Mouse (Mus musculus) CH12.LX (cell line): ENCODE measurements around the gene Scgb1a1. TPM values are rescaled to one million over a fixed set of nuclear protein-coding genes. Genes with fewer than 3 reads are reported as not detected.

Experiments
- DNase-seq: peaks from one replicate; pipeline ENCODE4 v3.0.0-alpha.2; 2013; ENCODE audit errors: extremely low read depth
- H3K27ac ChIP-seq: 2 replicates; pipeline ENCODE4 v1.5.1; 2012; ENCODE audit warnings: low read depth, mild to moderate bottlenecking, control low read depth, moderate library complexity; ENCODE audit not compliant: insufficient read depth
- H3K27me3 ChIP-seq: replicated peaks from 2 replicates; pipeline ENCODE3; 2012; ENCODE audit warnings: inconsistent platforms
- H3K36me3 ChIP-seq, 2 experiments: replicated peaks in 1 of 2; 2 replicates each; pipeline versions ENCODE3 to v1.6.1; 2012; ENCODE audit warnings: inconsistent platforms in 1 of 2, low read length in 1 of 2, mild to moderate bottlenecking in 1 of 2, mixed read lengths in 1 of 2, moderate library complexity in 1 of 2; ENCODE audit not compliant: control insufficient read depth in 1 of 2, insufficient read depth in 1 of 2
- H3K4me1 ChIP-seq, 2 experiments: 2 replicates each; pipeline ENCODE4 v1.6.1; 2012; ENCODE audit warnings: inconsistent platforms in 1 of 2, moderate library complexity in 1 of 2; ENCODE audit not compliant: insufficient read depth in 2 of 2, control insufficient read depth in 1 of 2
- H3K4me2 ChIP-seq: 2 replicates; pipeline ENCODE4 v1.6.1; 2012; ENCODE audit warnings: low read depth, mild to moderate bottlenecking, control low read depth; ENCODE audit not compliant: poor library complexity, insufficient read depth, severe bottlenecking
- H3K4me3 ChIP-seq, 3 experiments: fragments of 150-350 bp in 1 of 3; sonication (generic) in 1 of 3; replicated peaks in 1 of 3; 2 replicates each; pipeline versions ENCODE3 to v1.5.1; 2011 to 2012; ENCODE audit warnings: low read depth in 2 of 3, low read length in 2 of 3, mild to moderate bottlenecking in 2 of 3, moderate library complexity in 2 of 3, control low read depth in 1 of 3, improper control_type of control experiment in 1 of 3, inconsistent platforms in 1 of 3, mixed read lengths in 1 of 3; ENCODE audit not compliant: poor library complexity in 1 of 3
- H3K79me2 ChIP-seq: replicated peaks from 2 replicates; pipeline ENCODE4 v1.6.1; 2012; ENCODE audit warnings: mild to moderate bottlenecking, moderate library complexity; ENCODE audit not compliant: control insufficient read depth, poor library complexity, insufficient read depth, severe bottlenecking; ENCODE audit errors: extremely low read depth
- H3K9ac ChIP-seq: 2 replicates; pipeline ENCODE4 v1.6.1; 2012; ENCODE audit warnings: low read depth, mild to moderate bottlenecking, control low read depth, moderate library complexity; ENCODE audit not compliant: insufficient read depth
- H3K9me3 ChIP-seq: replicated peaks from 2 replicates; pipeline ENCODE3; 2012; ENCODE audit warnings: low read length, inconsistent platforms, mixed read lengths
- ELF1 ChIP-seq: IDR thresholded peaks from 2 replicates; pipeline ENCODE4 v1.6.1; 2014; ENCODE audit warnings: low read depth, mild to moderate bottlenecking, inconsistent platforms, low read length, improper control_type of control experiment
- ETS1 ChIP-seq: conservative IDR thresholded peaks from 2 replicates; pipeline ENCODE4 v1.6.1; 2012; ENCODE audit warnings: low read depth, mild to moderate bottlenecking, inconsistent platforms, low read length, improper control_type of control experiment, moderate library complexity
- JUN ChIP-seq: IDR thresholded peaks from 2 replicates; pipeline ENCODE4 v1.6.1; 2011; ENCODE audit warnings: low read depth, mild to moderate bottlenecking, low read length, improper control_type of control experiment, moderate library complexity; ENCODE audit not compliant: insufficient read depth
- MAZ ChIP-seq: IDR thresholded peaks from 2 replicates; pipeline ENCODE4 v1.6.1; 2012; ENCODE audit warnings: low read depth, mild to moderate bottlenecking, inconsistent platforms, low read length, improper control_type of control experiment, moderate library complexity
- NELFE ChIP-seq: IDR thresholded peaks from 2 replicates; pipeline ENCODE4 v1.6.1; 2011; ENCODE audit warnings: low read depth, low read length, improper control_type of control experiment
- SIN3A ChIP-seq: IDR thresholded peaks from 2 replicates; pipeline ENCODE4 v1.6.1; 2012; ENCODE audit warnings: low read length, improper control_type of control experiment, inconsistent platforms
- ZC3H11A ChIP-seq: IDR thresholded peaks from 2 replicates; pipeline ENCODE4 v1.6.1; 2012; ENCODE audit warnings: low read depth, mild to moderate bottlenecking, inconsistent platforms, low read length, improper control_type of control experiment
- dilution Hi-C: fragments of 300-500 bp; cut with MboI; formaldehyde crosslinking; loops from 2 replicates; pipeline ENCODE4 v1.14.3; 2020; ENCODE audit warnings: low sequenced_read_pairs; ENCODE audit not compliant: extremely low pct_unique_long_range_greater_than_20kb, extremely low pct_ligation_motif_present
- in situ Hi-C: fragments of 300-500 bp; cut with MboI; formaldehyde crosslinking; loops from 3 replicates; pipeline ENCODE4 v1.14.3; 2019; ENCODE audit warnings: low sequenced_read_pairs, low pct_ligation_motif_present, low pct_unique_long_range_greater_than_20kb, mixed read lengths
- polyA plus RNA-seq: library from polyadenylated mRNA; unstranded; fragments of >175 nt; gene quantifications from 2 replicates; pipeline ENCODE4 v1.2.1, GENCODE M21; 2012; ENCODE audit warnings: low read depth; ENCODE audit not compliant: insufficient read length
- total RNA-seq, 2 experiments: library from RNA; depleted of rRNA; stranded (reverse); fragments of 300-350 nt in 1 of 2; fragments of >200 nt in 1 of 2; gene quantifications; 2 replicates each; pipeline ENCODE4 v1.2.3; 2012 to 2014

Scgb1a1 gene
- total and polyA plus RNA-seq, 3 experiments, result not detected

- in situ Hi-C loops, result no loop called here
- no peaks in the 10 kb centered on the region for H3K9me3 ChIP-seq
- TF ChIP-seq MAZ, result no peak
- no peak for TF ChIP-seq JUN
- TF ChIP-seq, all 38 proteins: peak for 0
- Histone ChIP-seq H3K4me3 (no peak overlapping the region), H3K4me1 (peaks cover 4 to 30% of the 10 kb centered on the region in 2 experiments; a peak in 3 of 4 replicates), H3K27ac (no peak overlapping the region), H3K79me2 (no peaks in the 10 kb centered on the region), H3K4me2 (no peak overlapping the region), H3K27me3 (no peaks in the 10 kb centered on the region), H3K9ac (no peak overlapping the region), H3K36me3 (no peaks in the 10 kb centered on the region)
- dilution Hi-C loops, result no loop called here
- DNase-seq, result no peak
Measured at GRCm38 (mm10) chr19:9035101-9035500, 52.7 kb downstream of the Scgb1a1 start.

GRCm38 (mm10) chr19:9034480-9034879 is 53.3 kb downstream of the Scgb1a1 start:
- Histone ChIP-seq H3K4me3 (no peak overlapping the region), H3K27ac (no peak overlapping the region), H3K27me3 (no peaks in the 10 kb centered on the region), H3K4me1 (peaks cover 4 to 24% of the 10 kb centered on the region in 2 experiments; a peak in 3 of 4 replicates), H3K4me2 (no peak overlapping the region), H3K9me3 (no peaks in the 10 kb centered on the region), H3K79me2 (no peaks in the 10 kb centered on the region), H3K9ac (no peak overlapping the region), H3K36me3 (no peaks in the 10 kb centered on the region)
- dilution Hi-C loops (no loop called here), in situ Hi-C loops (no loop called here)
- TF ChIP-seq ZC3H11A (no peak), ETS1 (no peak), ELF1 (no peak), NELFE (no peak), SIN3A (no peak)
- no peak for DNase-seq

Other genes starting within 250 kb of the Scgb1a1 start
- 3.1 and 6.1 TPM in 2 replicates for gene Gng3, start 248.8 kb downstream of the Scgb1a1 start, total RNA-seq (2012; rRNA removed)
- gene Gng3, start 248.8 kb downstream of the Scgb1a1 start, total RNA-seq (2014; rRNA removed), result 0.55 and 0.56 TPM in 2 replicates
- 8.1 and 10.3 TPM in 2 replicates for gene Gng3, start 248.8 kb downstream of the Scgb1a1 start, polyA plus RNA-seq
- gene Lrrn4cl, start 237.2 kb downstream of the Scgb1a1 start, total RNA-seq (2012; rRNA removed), result 0.13 and 0.17 TPM in 2 replicates
- 0.31 and 0.32 TPM in 2 replicates for gene Lrrn4cl, start 237.2 kb downstream of the Scgb1a1 start, total RNA-seq (2014; rRNA removed)
- gene Lrrn4cl, start 237.2 kb downstream of the Scgb1a1 start, polyA plus RNA-seq, result 0.41 and 0.61 TPM in 2 replicates
- gene Ubxn1, start 216.5 kb downstream of the Scgb1a1 start, total RNA-seq (2012; rRNA removed), result 134 and 140 TPM in 2 replicates
- 96.3 and 107 TPM in 2 replicates for gene Ubxn1, start 216.5 kb downstream of the Scgb1a1 start, total RNA-seq (2014; rRNA removed)
- 226 and 279 TPM in 2 replicates for gene Ubxn1, start 216.5 kb downstream of the Scgb1a1 start, polyA plus RNA-seq
- 53.9 and 56.6 TPM in 2 replicates for gene Uqcc3, start 207.0 kb downstream of the Scgb1a1 start, total RNA-seq (2012; rRNA removed)
- 23.5 and 24.0 TPM in 2 replicates for gene Uqcc3, start 207.0 kb downstream of the Scgb1a1 start, total RNA-seq (2014; rRNA removed)
- 42.6 and 52.0 TPM in 2 replicates for gene Uqcc3, start 207.0 kb downstream of the Scgb1a1 start, polyA plus RNA-seq
- gene Lbhd1, start 204.2 kb downstream of the Scgb1a1 start, total RNA-seq (2012; rRNA removed), result 7.5 and 14.3 TPM in 2 replicates
- gene Lbhd1, start 204.2 kb downstream of the Scgb1a1 start, total RNA-seq (2014; rRNA removed), result 15.5 and 15.6 TPM in 2 replicates
- 50.4 and 80.4 TPM in 2 replicates for gene Lbhd1, start 204.2 kb downstream of the Scgb1a1 start, polyA plus RNA-seq
- gene Gm49403, start 204.0 kb downstream of the Scgb1a1 start, total RNA-seq (2012; rRNA removed), result not detected in 2 replicates
- gene Gm49403, start 204.0 kb downstream of the Scgb1a1 start, total RNA-seq (2014; rRNA removed), result not detected in 2 replicates
- gene Gm49403, start 204.0 kb downstream of the Scgb1a1 start, polyA plus RNA-seq, result not detected in 2 replicates
- gene 1810009A15Rik, start 199.1 kb downstream of the Scgb1a1 start, total RNA-seq (2012; rRNA removed), result 157 and 224 TPM in 2 replicates
- gene 1810009A15Rik, start 199.1 kb downstream of the Scgb1a1 start, total RNA-seq (2014; rRNA removed), result 198 and 218 TPM in 2 replicates
- 161 and 176 TPM in 2 replicates for gene 1810009A15Rik, start 199.1 kb downstream of the Scgb1a1 start, polyA plus RNA-seq
- not detected in 2 replicates for gene Gm49416, start 199.0 kb downstream of the Scgb1a1 start, total RNA-seq (2012; rRNA removed)
- not detected in 2 replicates for gene Gm49416, start 199.0 kb downstream of the Scgb1a1 start, total RNA-seq (2014; rRNA removed)
- 11.1 and 53.2 TPM in 2 replicates for gene Gm49416, start 199.0 kb downstream of the Scgb1a1 start, polyA plus RNA-seq
- 38.9 and 49.9 TPM in 2 replicates for gene Ints5, start 195.0 kb downstream of the Scgb1a1 start, total RNA-seq (2012; rRNA removed)
- gene Ints5, start 195.0 kb downstream of the Scgb1a1 start, total RNA-seq (2014; rRNA removed), result 15.7 and 17.2 TPM in 2 replicates
- 30.6 and 38.0 TPM in 2 replicates for gene Ints5, start 195.0 kb downstream of the Scgb1a1 start, polyA plus RNA-seq
- gene Ganab, start 189.9 kb downstream of the Scgb1a1 start, total RNA-seq (2012; rRNA removed), result 165 and 169 TPM in 2 replicates
- 85.7 and 97.0 TPM in 2 replicates for gene Ganab, start 189.9 kb downstream of the Scgb1a1 start, total RNA-seq (2014; rRNA removed)
- gene Ganab, start 189.9 kb downstream of the Scgb1a1 start, polyA plus RNA-seq, result 139 and 143 TPM in 2 replicates
- 49.9 and 54.8 TPM in 2 replicates for gene B3gat3, start 167.6 kb downstream of the Scgb1a1 start, total RNA-seq (2012; rRNA removed)
- gene B3gat3, start 167.6 kb downstream of the Scgb1a1 start, total RNA-seq (2014; rRNA removed), result 17.8 and 18.6 TPM in 2 replicates
- 31.0 and 33.0 TPM in 2 replicates for gene B3gat3, start 167.6 kb downstream of the Scgb1a1 start, polyA plus RNA-seq
- 5.5 and 5.6 TPM in 2 replicates for gene Rom1, start 158.6 kb downstream of the Scgb1a1 start, total RNA-seq (2012; rRNA removed)
- 4.2 and 4.7 TPM in 2 replicates for gene Rom1, start 158.6 kb downstream of the Scgb1a1 start, total RNA-seq (2014; rRNA removed)
- gene Rom1, start 158.6 kb downstream of the Scgb1a1 start, polyA plus RNA-seq, result 4.8 and 4.9 TPM in 2 replicates
- gene Eml3, start 158.4 kb downstream of the Scgb1a1 start, total RNA-seq (2012; rRNA removed), result 33.3 and 33.6 TPM in 2 replicates
- 18.7 and 20.4 TPM in 2 replicates for gene Eml3, start 158.4 kb downstream of the Scgb1a1 start, total RNA-seq (2014; rRNA removed)
- 35.2 and 37.3 TPM in 2 replicates for gene Eml3, start 158.4 kb downstream of the Scgb1a1 start, polyA plus RNA-seq
- 131 and 158 TPM in 2 replicates for gene Mta2, start 146.1 kb downstream of the Scgb1a1 start, total RNA-seq (2012; rRNA removed)
- 115 and 117 TPM in 2 replicates for gene Mta2, start 146.1 kb downstream of the Scgb1a1 start, total RNA-seq (2014; rRNA removed)
- gene Mta2, start 146.1 kb downstream of the Scgb1a1 start, polyA plus RNA-seq, result 149 and 162 TPM in 2 replicates
- 47.7 and 49.1 TPM in 2 replicates for gene Tut1, start 134.1 kb downstream of the Scgb1a1 start, total RNA-seq (2012; rRNA removed)
- gene Tut1, start 134.1 kb downstream of the Scgb1a1 start, total RNA-seq (2014; rRNA removed), result 40.4 and 41.8 TPM in 2 replicates
- 52.9 and 54.9 TPM in 2 replicates for gene Tut1, start 134.1 kb downstream of the Scgb1a1 start, polyA plus RNA-seq
- 1,294 and 1,368 TPM in 2 replicates for gene Eef1g, start 120.9 kb downstream of the Scgb1a1 start, total RNA-seq (2012; rRNA removed)
- gene Eef1g, start 120.9 kb downstream of the Scgb1a1 start, total RNA-seq (2014; rRNA removed), result 1,172 and 1,266 TPM in 2 replicates
- 1,511 and 1,695 TPM in 2 replicates for gene Eef1g, start 120.9 kb downstream of the Scgb1a1 start, polyA plus RNA-seq
- gene Ahnak, start 98.7 kb downstream of the Scgb1a1 start, total RNA-seq (2012; rRNA removed), result 15.3 and 21.7 TPM in 2 replicates
- gene Ahnak, start 98.7 kb downstream of the Scgb1a1 start, total RNA-seq (2014; rRNA removed), result 1.5 and 1.7 TPM in 2 replicates
- 1.8 and 2.0 TPM in 2 replicates for gene Ahnak, start 98.7 kb downstream of the Scgb1a1 start, polyA plus RNA-seq
- 20.1 and 25.1 TPM in 2 replicates for gene Asrgl1, start 47.7 kb upstream of the Scgb1a1 start, total RNA-seq (2012; rRNA removed)
- gene Asrgl1, start 47.7 kb upstream of the Scgb1a1 start, total RNA-seq (2014; rRNA removed), result 15.4 and 15.6 TPM in 2 replicates
- 36.2 and 47.8 TPM in 2 replicates for gene Asrgl1, start 47.7 kb upstream of the Scgb1a1 start, polyA plus RNA-seq